Mouse (Mus musculus) spleen, postnatal 14 days (tissue): ENCODE data around the gene Ddx20.

ENCODE experiments used
- DNase-seq, 2 experiments: peaks; one replicate each; pipeline ENCODE4 v3.0.0; 2021 to 2022; ENCODE audit warnings: low spot score in 2 of 2

Ddx20 gene

GRCm38 (mm10) chr3:105668161-105668560, 19.2 kb downstream of the Ddx20 start:
- DNase-seq, result no peak

GRCm38 (mm10) chr3:105666996-105667523, 20.3 kb downstream of the Ddx20 start:
- no peak for DNase-seq

GRCm38 (mm10) chr3:105665105-105665765, 22.1 kb downstream of the Ddx20 start:
- DNase-seq, result no peak

GRCm38 (mm10) chr3:105663043-105663442, 24.3 kb downstream of the Ddx20 start:
- no peak for DNase-seq

- no peak for DNase-seq
These were observed 26.8 kb downstream of the Ddx20 start for GRCm38 (mm10) chr3:105660530-105660929.

- DNase-seq, result no peak
These were observed 32.3 kb downstream of the Ddx20 start for GRCm38 (mm10) chr3:105655031-105655585.

- no peak for DNase-seq
These were observed 33.6 kb downstream of the Ddx20 start for GRCm38 (mm10) chr3:105653544-105654380.

GRCm38 (mm10) chr3:105648889-105649567, 38.3 kb downstream of the Ddx20 start:
- DNase-seq, result no peak

GRCm38 (mm10) chr3:105643566-105643965, 43.8 kb downstream of the Ddx20 start:
- DNase-seq, result no peak

GRCm38 (mm10) chr3:105642186-105642585, 45.2 kb downstream of the Ddx20 start:
- DNase-seq, result no peak

- DNase-seq, result no peak
These were observed 54.4 kb downstream of the Ddx20 start for GRCm38 (mm10) chr3:105633021-105633420.

GRCm38 (mm10) chr3:105632296-105632695, 55.1 kb downstream of the Ddx20 start:
- DNase-seq, result no peak
